Mouse (Mus musculus) ES-E14 (cell line): ENCODE measurements at regions not wholly inside any gene's neighbourhood (a gene's known extent, or its start where the extent isn't known, plus 50 kb on each side); places are given as distances from the start of the nearest gene placed in this dataset.
A peak's percentile ranks its signal among the peaks of the same experiment; 100 is the strongest.

ENCODE experiments used
- DNase-seq: peaks from one replicate; pipeline ENCODE4 v3.0.0-alpha.2; 2013; ENCODE audit warnings: low read depth, low spot score
- H3K27ac ChIP-seq: 2 replicates; pipeline ENCODE4 v1.5.1; 2012; ENCODE audit warnings: low read depth, mild to moderate bottlenecking, low read length, moderate library complexity, mixed read lengths; ENCODE audit not compliant: poor library complexity, insufficient read depth, severe bottlenecking
- H3K36me3 ChIP-seq: 2 replicates; pipeline ENCODE4 v1.6.1; 2012; ENCODE audit warnings: mild to moderate bottlenecking, low read length, moderate library complexity, mixed read lengths; ENCODE audit not compliant: control insufficient read depth, poor library complexity, insufficient read depth, severe bottlenecking
- H3K4me1 ChIP-seq, 2 experiments: fragments of 150-350 bp in 1 of 2; sonication (generic) in 1 of 2; 2 replicates each; pipeline ENCODE4 v1.6.1; 2012; ENCODE audit warnings: low read length in 2 of 2, mild to moderate bottlenecking in 1 of 2, mixed read lengths in 1 of 2; ENCODE audit not compliant: control insufficient read depth in 2 of 2, insufficient read depth in 2 of 2, poor library complexity in 1 of 2
- H3K4me3 ChIP-seq, 2 experiments: fragments of 150-350 bp in 1 of 2; sonication (generic) in 1 of 2; 2 replicates each; pipeline ENCODE4 v1.5.1; 2012; ENCODE audit warnings: low read length in 2 of 2, low read depth in 1 of 2, mild to moderate bottlenecking in 1 of 2, mixed read lengths in 1 of 2; ENCODE audit not compliant: insufficient read depth in 1 of 2, poor library complexity in 1 of 2, severe bottlenecking in 1 of 2
- H3K9ac ChIP-seq: 2 replicates; pipeline ENCODE4 v1.6.1; 2012; ENCODE audit warnings: low read depth, mild to moderate bottlenecking, low read length, mixed read lengths; ENCODE audit not compliant: poor library complexity, insufficient read depth, severe bottlenecking
- H3K9me3 ChIP-seq: fragments of 150-350 bp; sonication (generic); 2 replicates; pipeline ENCODE4 v1.6.1; 2012; ENCODE audit warnings: low read depth, mild to moderate bottlenecking, low read length; ENCODE audit not compliant: control insufficient read depth, insufficient read depth
- CHD2 ChIP-seq: IDR thresholded peaks from 2 replicates; pipeline ENCODE4 v1.6.1; 2014; ENCODE audit warnings: mild to moderate bottlenecking, low read depth, low read length, inconsistent platforms
- HCFC1 ChIP-seq: IDR thresholded peaks from 2 replicates; pipeline ENCODE4 v1.6.1; 2012; ENCODE audit warnings: low read length, inconsistent platforms, borderline replicate concordance; ENCODE audit not compliant: insufficient read depth
- MAFK ChIP-seq: IDR thresholded peaks from 2 replicates; pipeline ENCODE4 v1.6.1; 2014; ENCODE audit warnings: mild to moderate bottlenecking, low read depth, low read length, inconsistent platforms; ENCODE audit not compliant: insufficient read depth
- ZC3H11A ChIP-seq: IDR thresholded peaks from 2 replicates; pipeline ENCODE4 v1.6.1; 2012; ENCODE audit warnings: low read depth, mild to moderate bottlenecking, inconsistent platforms, low read length, borderline replicate concordance
- ZNF384 ChIP-seq: IDR thresholded peaks from 2 replicates; pipeline ENCODE4 v1.6.1; 2012; ENCODE audit warnings: low read depth, low read length, inconsistent platforms
- in situ Hi-C, 2 experiments: fragments of 600-800 bp; cut with MboI; formaldehyde crosslinking; loops; one replicate each; pipeline ENCODE4 v1.15.1; 2025; ENCODE audit warnings: low sequenced_read_pairs in 2 of 2, inconsistent platforms in 1 of 2; ENCODE audit not compliant: unreplicated experiment in 2 of 2

- Histone ChIP-seq H3K27ac (no peak overlapping the region), H3K4me1 (no peaks in the 10 kb centered on the region), H3K36me3 (no peaks in the 10 kb centered on the region), H3K9me3 (no peaks in the 10 kb centered on the region), H3K4me3 (no peak overlapping the region), H3K9ac (no peak overlapping the region)
- DNase-seq: no peak
- TF ChIP-seq CHD2 (no peak), ZNF384 (no peak), MAFK (no peak), ZC3H11A (no peak), HCFC1 (no peak)
- in situ Hi-C loops: no loop called here
Observed at GRCm38 (mm10) chrX:95291676-95292075, 95.0 kb upstream of the Arhgef9 start.

- no peak overlapping the region for H3K27ac ChIP-seq
- H3K4me1 ChIP-seq: no peaks in the 10 kb centered on the region
- no peak overlapping the region for H3K9ac ChIP-seq
- TF ChIP-seq ZC3H11A (no peak), HCFC1 (no peak), ZNF384 (no peak), CHD2 (no peak), MAFK (no peak)
- no peaks in the 10 kb centered on the region for H3K36me3 ChIP-seq
- H3K4me3 ChIP-seq: no peak overlapping the region
- no peaks in the 10 kb centered on the region for H3K9me3 ChIP-seq
- in situ Hi-C loops: no loop called here
- no peak for DNase-seq
Observed at GRCm38 (mm10) chrX:95282038-95282437, 85.4 kb upstream of the Arhgef9 start.

GRCm38 (mm10) chrX:95253517-95253916 lies 56.9 kb upstream of the Arhgef9 start:
- Histone ChIP-seq H3K9me3 (no peaks in the 10 kb centered on the region), H3K27ac (no peak overlapping the region), H3K36me3 (no peaks in the 10 kb centered on the region), H3K4me3 (0 out of 4 replicates have a peak overlapping the region, but pooled peaks of 1 of the 2 experiments have one; percentile 34), H3K9ac (no peak overlapping the region), H3K4me1 (no peaks in the 10 kb centered on the region)
- peak; percentile 36 for DNase-seq
- TF ChIP-seq ZC3H11A: 0 out of 2 replicates have a peak, but pooled peaks have one; percentile 10
- no peak for TF ChIP-seq HCFC1
- in situ Hi-C loops: no loop called here
